13 mouse cellular contexts compared by ENCODE assay signal in genomic region chr3:60418652-60419051, GRCm38 (mm10).
"Had no signal": no experiment of that assay in that cellular context is flagged by ENCODE, and none has a peak within 500 bp of the region (broad histone marks: within the 10 kb centered on the region; RNA-seq: fewer than 3 reads in every experiment).

No protein-coding gene starts in this region.

- H3K4me2 ChIP-seq: limb, embryonic 13.5 days; midbrain, embryonic 11.5 days had no signal

- H3K27ac ChIP-seq: kidney, postnatal 0 days; layer of hippocampus, adult 2 months; limb, embryonic 13.5 days had no signal

- H3K9me3 ChIP-seq: limb, embryonic 13.5 days had no signal

- H3K9ac ChIP-seq: limb, embryonic 13.5 days had no signal

- ATAC-seq: inflammation-experienced regulatory T-cells, adult 6 months; intestine, postnatal 0 days; midbrain, embryonic 16.5 days had no signal

- H3K36me3 ChIP-seq: limb, embryonic 13.5 days had no signal

- H3K4me3 ChIP-seq: layer of hippocampus, adult 2 months; limb, embryonic 13.5 days had no signal

- DNase-seq: kidney, adult 9 months; kidney, postnatal 4 days; left cerebral cortex, postnatal 4 days; lung, adult 18-20 months; lung, postnatal 36 days; thymus, adult 18-20 months had no signal

- H3K4me1 ChIP-seq: limb, embryonic 13.5 days had no signal

- H3K27me3 ChIP-seq: limb, embryonic 13.5 days had no signal
